Mouse (Mus musculus) bone marrow macrophage, adult 2 months (primary cell): ENCODE results near the gene Banp.

ENCODE experiments used
- CTCF ChIP-seq: IDR thresholded peaks from 2 replicates; pipeline ENCODE4 v1.5.1; 2012; ENCODE audit warnings: low read depth, mild to moderate bottlenecking, low read length, moderate library complexity
- POLR2A ChIP-seq: IDR thresholded peaks from 2 replicates; pipeline ENCODE4 v1.6.1; 2012; ENCODE audit warnings: mild to moderate bottlenecking, low read depth, low read length, borderline replicate concordance

DNA sequence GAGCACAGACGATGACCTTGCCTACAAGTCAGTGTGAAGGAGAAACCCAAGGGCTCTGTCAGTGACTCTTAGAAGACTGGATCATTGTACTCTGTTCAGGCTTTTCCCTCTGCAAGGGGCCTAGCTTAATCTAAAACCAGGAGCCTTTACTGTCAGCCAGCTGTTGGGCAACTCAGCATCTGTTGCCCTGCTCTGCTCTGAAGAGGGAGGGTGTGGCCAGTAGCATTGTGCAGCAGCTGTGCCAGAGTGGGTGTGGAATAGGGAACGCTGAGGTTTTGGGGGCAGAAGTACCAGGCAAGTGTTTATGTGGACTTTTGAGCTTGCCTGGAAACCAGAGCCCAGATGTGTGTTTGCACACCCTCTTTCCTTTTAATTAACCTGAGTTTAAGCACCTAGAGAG is 72.2 kb downstream of the Banp start:
- TF ChIP-seq CTCF (no peak), POLR2A (no peak)
